ENCODE assay signal across 16 mouse cellular contexts in genomic region chr15:98213336-98213870, GRCm38 (mm10). TPM values are rescaled to one million over a fixed set of nuclear protein-coding genes. Genes with fewer than 3 reads are reported as not detected.
A peak's percentile ranks its signal among the peaks of the same experiment; 100 is the strongest.
DNase-seq lines count a peak whose midpoint lies in the region.
"Had no signal": no experiment of that assay in that cellular context is flagged by ENCODE, and none has a peak within 500 bp of the region (broad histone marks: within the 10 kb centered on the region; RNA-seq: fewer than 3 reads in every experiment).

No protein-coding gene starts in this region.

- intact Hi-C loops in heart, postnatal 14 days (cut with DNase I), result no loop called here

- peak; percentile 5 for DNase-seq in adrenal gland, adult 8-10 months
- DNase-seq in adrenal gland, postnatal 4 days (ENCODE audit: low spot score in 2 of 2), result no peak
- DNase-seq in adrenal gland, postnatal 36 days, result peak; percentile 10 to 34
- DNase-seq in kidney, postnatal 36 days, result peak; percentile 12 to 37
- peak; percentile 13 for DNase-seq in lung, postnatal 25 days (ENCODE audit: low spot score)
- DNase-seq in spleen, adult 18-20 months, result no peak
- no peak for DNase-seq in heart, postnatal 14 days
- no peak for DNase-seq in layer of hippocampus, postnatal 10 days (ENCODE audit: low spot score in 2 of 2)
- DNase-seq: cerebellum, adult 18-20 months; heart, postnatal 4 days; right cerebral cortex, adult 18-20 months had no signal

RNA-seq across cellular contexts. Expression of gene Gm44579, which starts 7.4 kb away (rescaled TPM):
- not detected for total RNA-seq in adrenal gland, adult 8-10 months (2022)
- total RNA-seq in adrenal gland, postnatal 4 days (2021), result not detected
- total RNA-seq in adrenal gland, postnatal 36 days (2021), result not detected
- total RNA-seq in heart, postnatal 14 days (2021), result not detected
- under 1 TPM in 1 of 2 experiments, not detected in 1; 0.18 TPM for total RNA-seq in layer of hippocampus, postnatal 10 days (2021)
- total RNA-seq: gastrocnemius, postnatal 4 days; heart, postnatal 4 days; layer of hippocampus, adult 2 months; megakaryocyte-erythroid progenitor cell, adult 5-6 weeks; midbrain, postnatal 0 days had no signal

RNA-seq across cellular contexts. Expression of gene Olfr287, which starts 7.5 kb away (rescaled TPM):
- total RNA-seq in adrenal gland, adult 8-10 months (2022), result under 1 TPM in 1 of 4 experiments, not detected in 3; 0.38 TPM
- total RNA-seq in adrenal gland, postnatal 4 days (2021), result not detected
- total RNA-seq in adrenal gland, postnatal 36 days (2021), result not detected
- not detected for total RNA-seq in heart, postnatal 14 days (2021)
- total RNA-seq in layer of hippocampus, postnatal 10 days (2021), result under 1 TPM; 0.69 to 0.71 TPM
- total RNA-seq: gastrocnemius, postnatal 4 days; heart, postnatal 4 days; megakaryocyte-erythroid progenitor cell, adult 5-6 weeks had no signal

RNA-seq across cellular contexts. Expression of gene Olfr288, which starts 18.1 kb away (rescaled TPM):
- not detected for total RNA-seq in adrenal gland, adult 8-10 months (2022)
- not detected for total RNA-seq in adrenal gland, postnatal 4 days (2021)
- total RNA-seq in adrenal gland, postnatal 36 days (2021), result not detected
- not detected for total RNA-seq in heart, postnatal 14 days (2021)
- not detected for total RNA-seq in layer of hippocampus, postnatal 10 days (2021)
- total RNA-seq: gastrocnemius, postnatal 4 days; heart, postnatal 4 days; layer of hippocampus, adult 2 months; left cerebral cortex, adult 2 months; megakaryocyte-erythroid progenitor cell, adult 5-6 weeks; midbrain, postnatal 0 days had no signal

RNA-seq across cellular contexts. Expression of gene Olfr286, which starts 20.8 kb away (rescaled TPM):
- not detected for total RNA-seq in adrenal gland, adult 8-10 months (2022)
- not detected for total RNA-seq in adrenal gland, postnatal 4 days (2021)
- not detected for total RNA-seq in adrenal gland, postnatal 36 days (2021)
- total RNA-seq in heart, postnatal 14 days (2021), result not detected
- total RNA-seq in layer of hippocampus, postnatal 10 days (2021), result not detected
- total RNA-seq: gastrocnemius, postnatal 4 days; heart, postnatal 4 days; layer of hippocampus, adult 2 months; left cerebral cortex, adult 2 months; megakaryocyte-erythroid progenitor cell, adult 5-6 weeks; midbrain, postnatal 0 days had no signal

RNA-seq across cellular contexts. Expression of gene H1fnt, which starts 43.7 kb away (rescaled TPM):
- total RNA-seq in adrenal gland, adult 8-10 months (2022), result not detected
- not detected for total RNA-seq in adrenal gland, postnatal 4 days (2021)
- not detected for total RNA-seq in adrenal gland, postnatal 36 days (2021)
- not detected for total RNA-seq in heart, postnatal 14 days (2021)
- not detected for total RNA-seq in layer of hippocampus, postnatal 10 days (2021)
- total RNA-seq: gastrocnemius, postnatal 4 days; heart, postnatal 4 days; layer of hippocampus, adult 2 months; left cerebral cortex, adult 2 months; megakaryocyte-erythroid progenitor cell, adult 5-6 weeks; midbrain, postnatal 0 days had no signal

Comparison
In these comparisons a context has a peak if more than half of its experiments do, and no peak if none do; other contexts are left out.
1. DNase-seq: peak in adrenal gland, adult 8-10 months (single experiment), adrenal gland, postnatal 36 days (2 of 2), kidney, postnatal 36 days (2 of 2) and lung, postnatal 25 days (single experiment); none in adrenal gland, postnatal 4 days (0 of 2), spleen, adult 18-20 months (0 of 2), heart, postnatal 14 days (0 of 2) and layer of hippocampus, postnatal 10 days (0 of 2).